Mouse (Mus musculus): ENCODE results near the gene Dkk3.

GRCm38 (mm10) chr7:112202194-112202593 is 43.3 kb upstream of the Dkk3 start:
- TF ChIP-seq CTCF (IDR thresholded peaks at IDR 0.05; ENCODE audit: extremely low read depth, insufficient read depth, low read length) (no peak), POLR2A (IDR thresholded peaks at IDR 0.05; ENCODE audit: extremely low read depth, insufficient read depth, low read length) (no peak)

Measured in cortical plate, adult 2 months (tissue).